Mouse (Mus musculus) adrenal gland (tissue): ENCODE measurements around the gene Foxo6.

Experiments
- intact Hi-C: fragments of 180-260 bp; cut with DNase I; formaldehyde crosslinking; loops from one replicate; pipeline ENCODE4 v1.15.1; 2025

Foxo6 gene

GRCm38 (mm10) chr4:120285223-120285622 is 1.9 kb downstream of the Foxo6 start:
- intact Hi-C loops = no loop called here

DNA sequence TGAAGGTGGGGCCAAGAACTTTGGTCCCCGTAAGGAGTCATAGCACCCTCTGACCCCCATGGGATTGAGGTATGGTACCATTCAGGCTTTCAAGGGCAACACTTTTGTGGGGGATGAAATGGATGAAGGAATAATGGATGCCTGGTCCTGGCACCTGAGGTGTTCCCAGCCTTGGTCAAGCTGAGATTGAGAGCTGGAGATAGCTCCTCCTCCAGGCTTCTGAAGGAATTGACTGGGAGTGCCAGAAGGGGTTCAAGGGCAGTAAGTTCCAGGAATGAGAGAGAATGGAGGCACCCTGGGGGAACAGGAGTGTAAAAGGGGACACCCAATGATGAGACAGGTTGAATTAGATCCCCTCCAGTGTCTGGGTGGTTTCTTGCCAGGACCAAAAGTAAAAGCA is 3.0 kb downstream of the Foxo6 start:
- intact Hi-C loops = loop anchor here (5.0 kb wide), 1 partner anchor 52 kb away; no protein-coding TSS in a partner anchor

DNA sequence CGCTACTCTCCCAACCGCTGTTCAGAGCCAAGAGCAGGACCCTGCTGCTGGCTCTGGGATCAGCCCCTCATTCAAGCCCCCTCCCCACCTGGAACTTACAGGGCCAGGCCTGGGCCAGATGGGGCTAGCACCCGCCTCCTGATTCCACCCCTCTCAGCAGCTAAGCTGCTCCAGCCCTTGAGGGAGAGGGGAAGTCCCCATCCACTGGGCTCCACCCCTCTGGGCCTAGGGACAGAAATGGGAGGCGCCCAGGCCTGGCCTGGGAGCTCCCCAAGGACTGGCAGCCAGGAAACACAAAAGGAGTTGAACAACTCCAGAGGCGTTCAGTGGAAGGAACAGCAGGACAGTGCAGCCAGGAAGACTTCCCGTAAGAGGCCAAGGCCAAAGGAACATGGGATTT is 4.0 kb downstream of the Foxo6 start:
- intact Hi-C loops = loop anchor here (5.0 kb wide), 1 partner anchor 51 kb away; no protein-coding TSS in a partner anchor

GRCm38 (mm10) chr4:120282568-120283091 is 4.5 kb downstream of the Foxo6 start:
- intact Hi-C loops = loop anchor here (5.0 kb wide), 1 partner anchor 50 kb away; no protein-coding TSS in a partner anchor

DNA sequence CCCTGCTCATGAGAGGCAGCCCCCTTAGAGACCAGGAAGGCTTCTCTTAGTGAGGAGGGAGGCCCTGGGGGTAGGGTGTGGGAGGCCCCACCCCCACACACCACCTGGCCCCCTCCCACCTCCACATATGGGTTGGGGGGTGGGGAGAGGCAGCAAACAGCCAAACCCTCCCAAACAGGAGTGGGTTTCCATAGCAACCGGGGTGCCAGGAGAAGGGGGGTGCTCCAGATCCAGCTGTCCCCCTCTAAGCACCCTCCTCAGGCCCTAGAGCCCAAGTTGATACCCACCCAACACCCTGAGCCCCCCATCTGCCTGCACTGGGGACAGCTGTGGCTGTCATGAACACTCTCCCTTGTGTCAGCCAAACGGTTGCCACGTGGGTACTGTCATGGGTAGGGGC is 6.1 kb downstream of the Foxo6 start:
- intact Hi-C loops = loop anchor here (5.0 kb wide), 1 partner anchor 49 kb away; no protein-coding TSS in a partner anchor

DNA sequence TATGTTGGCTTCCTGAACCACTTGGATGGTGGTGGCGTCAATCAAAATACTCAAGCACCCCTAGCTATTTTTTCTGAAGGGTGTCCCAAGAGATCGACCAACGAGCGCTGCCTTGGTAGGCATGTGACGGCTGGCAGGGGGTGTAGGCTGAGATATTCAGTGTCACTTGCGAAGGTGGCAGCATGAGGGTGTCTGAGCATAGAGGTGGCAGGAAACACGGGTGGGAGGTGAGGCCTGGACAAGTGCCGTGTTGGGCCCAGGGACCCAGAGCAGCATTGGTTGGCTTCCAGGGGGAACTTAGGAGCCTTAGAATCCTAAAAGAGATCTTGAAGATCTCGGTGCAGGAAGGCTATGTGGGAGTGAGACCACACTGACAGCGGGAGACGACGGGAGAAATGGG is 6.7 kb downstream of the Foxo6 start:
- intact Hi-C loops = loop anchor here (5.0 kb wide), 1 partner anchor 48 kb away; no protein-coding TSS in a partner anchor

DNA sequence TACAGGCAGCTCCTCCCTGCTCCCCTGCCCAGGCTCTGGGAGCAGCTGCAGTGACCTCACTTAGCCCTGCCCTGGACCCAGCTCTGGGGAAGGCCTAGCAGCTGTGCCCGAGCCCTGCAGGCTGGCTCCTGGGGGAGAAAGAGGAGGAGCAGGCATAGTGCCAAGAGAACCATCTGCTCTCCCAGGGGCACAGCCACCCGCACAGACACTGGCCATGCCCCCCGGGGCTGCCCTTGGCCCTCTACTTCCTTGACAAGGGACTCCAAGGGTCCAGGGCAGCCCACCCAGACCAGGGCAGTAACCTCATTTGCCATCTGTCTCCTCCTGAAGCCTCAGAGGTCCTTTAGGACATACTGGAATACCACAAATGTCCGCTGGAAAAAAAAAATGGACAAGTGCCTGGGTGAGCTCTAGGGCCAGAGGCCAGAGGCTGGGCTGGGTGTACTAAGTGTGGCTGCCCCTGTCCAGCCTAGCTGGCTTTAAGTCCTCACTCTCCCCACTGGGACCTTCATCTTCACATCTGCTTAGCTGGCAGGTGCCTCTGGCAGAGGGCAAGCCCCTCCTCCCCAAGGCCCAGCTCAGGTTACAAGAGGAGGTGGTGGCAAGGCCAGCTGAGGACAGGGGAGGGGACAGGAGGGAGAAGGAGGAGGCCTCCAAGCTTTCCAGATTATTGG is 9.8 kb downstream of the Foxo6 start:
- intact Hi-C loops = no loop called here

DNA sequence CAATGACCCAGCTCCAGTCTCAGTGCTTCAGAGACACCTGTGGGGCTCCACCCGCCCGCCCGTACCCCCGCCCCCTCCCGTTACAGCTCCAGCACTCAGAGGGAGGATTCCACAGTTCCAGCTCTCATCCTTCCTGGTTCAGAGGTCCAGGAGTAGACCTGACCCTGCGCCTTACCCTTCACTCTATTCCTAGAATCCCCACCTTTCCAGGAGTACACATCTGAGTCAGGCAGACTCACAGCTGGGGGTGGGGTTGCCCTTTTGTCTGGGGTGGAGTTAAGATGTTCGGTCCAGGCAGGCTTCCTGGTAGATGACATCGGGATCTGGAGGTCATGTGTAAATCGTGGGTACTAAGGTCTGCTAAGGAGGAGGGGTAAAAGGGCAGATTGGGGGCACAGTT is 11.7 kb downstream of the Foxo6 start:
- intact Hi-C loops = no loop called here

- intact Hi-C loops = no loop called here
These were observed 13.6 kb downstream of the Foxo6 start for GRCm38 (mm10) chr4:120273594-120273993.

DNA sequence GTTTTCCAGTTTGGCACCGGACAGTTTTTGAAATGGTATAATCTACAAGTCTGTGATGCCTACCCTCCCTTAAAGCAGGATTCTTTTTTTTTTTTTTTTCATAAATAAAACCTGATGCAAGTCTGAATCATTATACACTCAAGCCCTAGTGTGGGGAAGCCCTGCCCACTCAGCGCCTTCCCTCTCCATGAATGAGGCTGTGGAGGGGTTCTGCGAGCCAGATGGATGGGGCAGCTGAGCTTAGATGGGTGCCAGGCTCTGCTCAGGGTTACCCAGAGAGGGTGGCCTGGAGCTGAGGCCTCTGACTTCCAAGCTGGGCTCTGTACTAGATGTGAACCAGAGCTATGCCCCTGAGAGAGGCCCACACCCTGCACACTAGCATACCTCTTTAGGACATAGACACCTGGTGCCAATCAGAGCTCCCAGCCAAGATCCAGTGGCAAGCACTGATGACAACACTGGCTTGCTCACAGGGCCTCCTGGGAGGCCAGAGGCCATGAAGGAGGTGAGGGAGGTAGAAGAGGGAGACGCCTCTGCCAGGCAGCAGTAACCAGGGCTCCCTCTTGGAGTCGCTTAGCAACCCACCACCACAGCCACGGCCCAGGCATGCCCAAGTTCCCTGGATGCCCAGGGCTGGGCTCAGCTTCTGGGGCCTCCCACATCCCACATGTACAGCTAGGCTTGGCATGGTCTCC is 15.1 kb downstream of the Foxo6 start:
- intact Hi-C loops = no loop called here

GRCm38 (mm10) chr4:120271208-120271607 is 15.9 kb downstream of the Foxo6 start:
- intact Hi-C loops = no loop called here

DNA sequence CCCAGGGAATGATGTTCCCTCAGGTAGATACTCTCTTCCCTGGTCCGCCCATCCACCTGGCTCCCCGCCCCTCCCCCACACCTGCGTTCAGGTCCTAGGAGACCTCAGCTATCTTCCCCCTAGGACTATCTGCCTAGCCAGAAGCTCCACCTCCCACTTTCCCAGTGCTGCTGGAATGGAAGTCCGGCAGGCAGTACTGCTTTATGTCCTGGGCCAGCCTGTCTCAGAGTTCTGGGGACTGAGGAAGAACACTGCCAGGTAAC is 16.3 kb downstream of the Foxo6 start:
- intact Hi-C loops = no loop called here

- intact Hi-C loops = no loop called here
These were observed 16.8 kb downstream of the Foxo6 start for GRCm38 (mm10) chr4:120270148-120270936.

DNA sequence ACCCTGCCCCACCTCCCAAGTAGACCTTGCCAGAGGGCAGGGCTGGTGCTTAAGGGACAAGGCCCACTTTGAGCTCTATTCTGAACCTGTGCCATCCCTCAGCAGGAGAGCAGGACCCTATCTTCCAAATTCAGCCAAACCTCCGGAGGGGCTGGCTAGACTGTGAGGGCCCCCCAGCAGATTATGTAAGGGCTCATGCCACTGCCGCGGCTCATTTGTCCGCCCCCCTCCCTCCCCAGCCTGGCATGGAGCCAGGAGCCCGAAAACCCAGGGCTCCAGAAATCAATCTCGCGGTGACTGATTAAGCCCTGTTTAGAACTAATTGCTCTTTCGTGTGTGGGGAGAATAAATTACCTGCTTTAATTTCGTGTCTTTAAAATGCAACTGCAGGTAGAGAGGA is 17.7 kb downstream of the Foxo6 start:
- intact Hi-C loops = no loop called here

DNA sequence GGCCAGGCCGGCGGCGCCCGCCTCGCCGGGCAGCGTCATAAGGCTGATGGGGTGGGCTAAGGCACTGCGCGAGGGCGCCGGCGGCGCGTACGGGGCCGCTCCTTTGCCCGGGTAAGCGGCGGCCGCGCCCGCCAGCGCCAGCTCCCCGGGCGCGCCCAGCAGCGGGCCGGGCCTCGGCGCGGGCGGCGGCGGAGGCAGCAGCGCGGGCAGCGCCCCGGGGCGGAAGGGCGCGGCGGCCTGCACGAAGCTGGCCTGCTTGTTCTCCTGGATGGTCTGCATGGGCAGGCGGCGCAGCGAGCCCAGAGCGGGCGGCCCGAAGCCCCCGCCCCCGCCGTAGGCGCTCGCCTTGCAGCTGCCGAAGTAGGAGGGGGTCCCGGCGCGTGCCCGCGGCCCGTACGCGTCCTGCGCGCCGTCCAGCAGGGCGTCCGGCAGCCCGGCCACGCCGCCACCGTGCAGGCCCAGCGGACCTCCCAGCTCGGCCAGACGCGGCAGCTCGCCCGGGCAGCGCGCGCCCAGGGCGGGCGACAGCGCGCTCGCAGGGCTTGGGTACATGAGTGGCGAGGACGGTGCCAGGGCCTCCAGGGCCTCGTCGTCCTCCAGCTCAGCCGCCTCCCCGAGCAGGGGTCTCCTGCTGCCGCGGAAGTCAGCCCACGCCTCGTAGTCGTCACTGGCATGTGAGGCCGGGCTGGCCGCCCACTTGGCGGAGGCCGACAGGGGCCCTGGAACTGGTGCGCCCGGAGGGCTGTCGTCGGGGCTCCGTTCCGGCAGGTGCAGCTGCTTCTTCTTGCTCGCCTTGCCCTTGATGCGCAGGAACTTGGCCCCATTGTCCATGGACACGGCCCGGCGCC is 18.7 kb downstream of the Foxo6 start:
- intact Hi-C loops = no loop called here

DNA sequence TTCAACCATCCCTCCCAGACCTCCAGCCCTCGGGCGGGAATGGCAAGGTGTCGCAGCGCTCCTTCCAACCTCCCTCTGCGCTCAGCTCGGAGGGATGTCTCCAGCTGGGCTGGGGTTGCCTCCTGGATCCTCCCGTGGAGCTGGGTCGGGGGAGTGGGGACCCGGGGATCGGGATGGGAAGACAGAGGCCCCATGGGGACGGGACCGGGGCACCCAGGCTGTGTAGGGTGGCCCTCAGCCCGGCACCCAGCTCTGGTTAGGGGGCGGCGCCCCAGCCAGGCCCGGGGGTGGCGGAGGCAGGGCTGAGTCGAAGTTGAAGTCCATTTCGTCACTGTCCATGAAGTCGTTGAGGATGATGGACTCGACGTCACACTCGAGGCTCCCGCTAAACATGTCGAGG is 19.5 kb downstream of the Foxo6 start:
- intact Hi-C loops = no loop called here

DNA sequence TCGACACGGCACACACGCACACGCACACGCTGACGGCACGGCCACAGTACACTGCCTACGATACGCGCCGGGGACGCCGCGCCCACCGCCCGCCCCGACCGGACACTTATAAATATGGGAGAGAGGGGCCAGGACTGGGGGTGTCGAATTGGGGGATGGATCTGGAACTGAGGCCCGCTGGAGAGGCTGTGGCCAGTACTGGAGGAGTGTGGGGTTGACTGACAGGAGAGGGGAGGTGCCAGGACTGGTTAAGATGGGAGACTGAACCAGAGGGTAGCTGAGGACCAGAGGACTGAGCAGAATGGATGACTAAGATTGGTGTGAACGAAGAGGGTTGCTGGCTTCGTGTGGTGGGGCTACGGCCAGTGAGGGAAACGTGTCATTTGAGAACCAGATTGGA is 20.0 kb downstream of the Foxo6 start:
- intact Hi-C loops = no loop called here

- intact Hi-C loops = loop anchor here (1.0 kb wide), 1 partner anchor 10 kb away; no protein-coding TSS in a partner anchor
These were observed 23.0 kb downstream of the Foxo6 start for GRCm38 (mm10) chr4:120264105-120264504.

- intact Hi-C loops = no loop called here
These were observed 24.4 kb downstream of the Foxo6 start for GRCm38 (mm10) chr4:120262726-120263125.

DNA sequence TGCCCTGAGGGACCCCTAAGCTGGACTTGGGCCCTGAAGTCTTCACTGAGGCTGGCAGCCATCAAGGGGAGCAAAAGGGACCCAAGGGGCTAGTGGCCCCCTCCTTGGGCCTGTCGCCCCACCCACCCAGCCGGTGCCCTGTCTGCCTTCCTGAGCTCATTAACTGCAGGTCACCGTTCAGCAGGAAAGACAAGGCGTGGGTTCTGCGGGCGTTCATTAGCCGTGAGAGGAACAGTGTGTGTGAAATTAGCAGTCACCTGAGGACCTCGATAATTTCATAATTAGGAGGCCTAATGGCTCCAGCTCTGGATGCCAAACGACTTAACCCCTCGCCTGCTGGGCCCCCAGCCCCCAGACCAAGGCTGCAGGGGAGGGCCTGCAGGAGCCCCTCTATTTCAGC is 24.9 kb downstream of the Foxo6 start:
- intact Hi-C loops = no loop called here
